Comparison of ENCODE assay signal across 25 mouse cellular contexts in genomic region chr15:85966032-85966431, GRCm38 (mm10).
DNase-seq lines count a peak whose midpoint lies in the region; ATAC-seq and TF ChIP-seq lines count a peak whose summit lies in the region.
"Had no signal": no experiment of that assay in that cellular context is flagged by ENCODE, and none has a peak within 500 bp of the region (broad histone marks: within the 10 kb centered on the region; RNA-seq: fewer than 3 reads in every experiment).

No protein-coding gene starts in this region.

- peak; percentile 31 to 33 for DNase-seq in cerebellum, postnatal 10 days
- DNase-seq in cerebellum, adult 2 months, result no peak
- no peak for DNase-seq in frontal cortex, adult 2 months (ENCODE audit: extremely low spot score in 1 of 2, low spot score in 1 of 2)
- DNase-seq in 3134 (ENCODE audit: extremely low read depth, insufficient read length, low spot score) (peak; percentile 55), Patski (ENCODE audit: low read depth, low spot score) (peak; percentile 55)
- DNase-seq in spleen, postnatal 36 days (ENCODE audit: low spot score in 2 of 2), result no peak
- DNase-seq in heart, postnatal 25 days (ENCODE audit: low spot score), result no peak
- DNase-seq: adrenal gland, adult 2 months; adrenal gland, postnatal 14 days; cerebellum, adult 11-12 months; cerebellum, adult 9-10 months; cerebellum, postnatal 25 days; gastrocnemius, adult 2 months; gastrocnemius, postnatal 14 days; heart, adult 11 months; heart, postnatal 4 days; kidney, adult 18-20 months had no signal

- H3K4me1 ChIP-seq in cerebellum, adult 2 months (ENCODE audit: control insufficient read depth, insufficient read depth, low read length), result peaks cover 8% of the 10 kb centered on the region

- no peak for TF ChIP-seq CTCF in cerebellum, adult 2 months (IDR thresholded peaks at IDR 0.05; ENCODE audit: borderline replicate concordance, insufficient read depth, low read depth, low read length)
- no peak for TF ChIP-seq CTCF in Patski (IDR thresholded peaks at IDR 0.05)

- H3K27ac ChIP-seq in cerebellum, adult 2 months (ENCODE audit: insufficient read depth, low read length), result no peak overlapping the region
- H3K27ac ChIP-seq: embryonic facial prominence, embryonic 12.5 days; embryonic facial prominence, embryonic 15.5 days; forebrain, embryonic 12.5 days; gastrocnemius, adult 2 months; hindbrain, embryonic 14.5 days; hindbrain, postnatal 0 days had no signal

- CTCF ChIA-PET in Patski (lab: Charles Lee), result interaction anchor here (1.0 to 1.3 kb wide), 2 partner anchors 9 to 52 kb away, joined by 3 to 4 read pairs; no protein-coding TSS in a partner anchor

- POLR2A ChIA-PET in Patski (lab: Charles Lee), result interaction anchor here (0.5 kb wide), 1 partner anchor 22 kb away, joined by 4 read pairs; no protein-coding TSS in a partner anchor

- no peak for TF ChIP-seq POLR2A in cerebellum, adult 2 months (IDR thresholded peaks at IDR 0.05; ENCODE audit: borderline replicate concordance, insufficient read depth, low read length)

- peak; percentile 57; the same call in 1 of the 2 replicates for ATAC-seq in frontal cortex, adult (ENCODE audit: low TSS enrichment)
- peak; percentile 72 for ATAC-seq in Patski
- ATAC-seq: hindbrain, postnatal 0 days; inflammation-experienced regulatory T-cells, adult 6 months; intestine, embryonic 16.5 days had no signal

- 56% methylated on average over 7 of the region's 7 CpGs for WGBS in cerebellum, adult 2 months

- intact Hi-C loops in heart, postnatal 25 days (cut with DNase I), result no loop called here

- H3K27me3 ChIP-seq in cerebellum, adult 2 months (ENCODE audit: control insufficient read depth, insufficient read depth, low read length), result no peaks in the 10 kb centered on the region
- H3K27me3 ChIP-seq in Patski, result no peaks in the 10 kb centered on the region
- H3K27me3 ChIP-seq: embryonic facial prominence, embryonic 12.5 days; embryonic facial prominence, embryonic 15.5 days; forebrain, embryonic 12.5 days had no signal

- H3K4me3 ChIP-seq in cerebellum, adult 2 months (replicated peaks; ENCODE audit: insufficient read depth, low read depth, low read length), result no peak overlapping the region
- H3K4me3 ChIP-seq: embryonic facial prominence, embryonic 12.5 days; embryonic facial prominence, embryonic 15.5 days; forebrain, embryonic 12.5 days; gastrocnemius, adult 2 months had no signal

- in situ Hi-C loops in Patski (cut with MboI; ENCODE audit: low pct_unique_long_range_greater_than_20kb), result loop anchor here (10.0 kb wide), 1 partner anchor 69 kb away; the partner anchor contains the start of gene Celsr1

Comparison
In these comparisons a context has a peak if more than half of its experiments do, and no peak if none do; other contexts are left out.
1. DNase-seq: peak in cerebellum, postnatal 10 days (2 of 2), 3134 (single experiment) and Patski (single experiment); none in cerebellum, adult 2 months (0 of 2), frontal cortex, adult 2 months (0 of 2), spleen, postnatal 36 days (0 of 2) and heart, postnatal 25 days (single experiment).